Mouse (Mus musculus): ENCODE data around the gene Fscn1. TPM values are rescaled to one million over a fixed set of nuclear protein-coding genes. Genes with fewer than 3 reads are reported as not detected.

The Fscn1 gene
- polyA plus RNA-seq, 1 experiment from 2014 or later, result 520 TPM

DNA sequence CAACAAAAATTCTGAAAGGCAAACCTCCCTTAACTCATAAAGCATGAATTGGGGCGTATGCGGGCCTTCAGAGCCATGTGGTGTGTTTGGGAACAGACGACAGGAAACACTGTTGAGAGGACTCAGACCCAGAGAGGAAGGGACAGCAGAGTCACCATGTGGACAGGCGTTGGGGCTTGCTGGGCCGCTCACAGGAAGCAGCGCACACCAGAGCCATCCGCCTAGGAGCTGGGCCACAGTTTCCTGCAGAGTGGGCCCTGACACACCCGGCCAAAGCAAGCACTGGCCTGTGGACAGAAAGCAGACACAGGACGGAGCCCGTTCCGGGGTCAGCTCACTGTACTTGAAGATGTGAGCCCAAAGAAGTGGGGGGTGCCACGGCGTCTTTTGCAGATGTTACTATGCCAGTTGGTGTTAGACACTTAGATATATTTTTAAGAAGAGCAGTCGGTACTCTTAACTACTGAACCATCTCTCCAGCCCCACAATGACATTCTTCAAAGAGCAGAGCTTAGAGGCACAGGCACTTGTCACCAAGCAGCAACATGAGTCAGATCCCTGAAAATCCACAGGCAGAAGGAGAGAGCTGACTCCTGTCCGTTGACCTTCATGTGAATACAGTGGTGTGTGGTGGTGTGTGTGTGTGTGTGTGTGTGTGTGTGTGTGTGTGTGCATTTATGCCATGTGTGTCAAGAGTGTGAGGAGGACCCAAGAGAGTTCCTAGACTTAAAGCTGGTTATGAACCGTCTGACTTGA is 22.1 kb downstream of the Fscn1 start:
- no peaks in the 10 kb centered on the region for H3K36me3 ChIP-seq (replicated peaks; ENCODE audit: control insufficient read depth, insufficient read depth, low read depth, low read length)
- no peak overlapping the region for H3K4me3 ChIP-seq (ENCODE audit: low read depth, low read length)
- WGBS, result 76% methylated on average over 16 of the region's 16 CpGs
- 0 out of 2 replicates have a peak, but pooled peaks cover 2% of the 10 kb centered on the region for H3K9me3 ChIP-seq (replicated peaks; ENCODE audit: control insufficient read depth, low read length)
- H3K27ac ChIP-seq (replicated peaks; ENCODE audit: low read depth, low read length), result no peak overlapping the region
- no peaks in the 10 kb centered on the region for H3K27me3 ChIP-seq (ENCODE audit: control insufficient read depth, insufficient read depth, low read length)
- no peak for ATAC-seq (replicated peaks; ENCODE audit: insufficient number of reproducible peaks, low FRiP score, low TSS enrichment, low read depth)
- H3K4me1 ChIP-seq (ENCODE audit: control insufficient read depth, insufficient read depth, low read length), result no peaks in the 10 kb centered on the region
- DNase-seq (ENCODE audit: low spot score), result no peak
- H3K9ac ChIP-seq (replicated peaks; ENCODE audit: low read length), result no peak overlapping the region
- no peak overlapping the region for H3K4me2 ChIP-seq (ENCODE audit: low read depth, low read length)

DNA sequence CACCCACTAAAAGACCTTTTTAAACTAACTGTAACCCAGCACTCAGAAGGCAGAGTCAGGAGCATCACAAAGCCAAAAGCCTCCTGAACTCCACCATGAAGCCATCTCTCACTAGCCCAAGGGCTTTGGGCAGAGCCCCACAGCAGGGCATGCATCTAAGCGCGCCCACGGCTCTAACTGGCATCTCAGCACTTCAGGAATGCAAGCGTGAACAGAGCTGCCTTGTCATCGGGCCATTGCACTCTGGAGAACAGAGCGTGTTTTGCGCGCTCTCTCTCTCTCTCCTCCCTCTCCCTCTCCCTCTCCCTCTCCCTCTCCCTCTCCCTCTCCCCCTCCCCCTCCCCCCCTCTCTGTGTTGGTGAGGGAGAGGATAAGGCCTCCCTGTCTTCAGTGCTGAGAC is 23.0 kb downstream of the Fscn1 start:
- no peaks in the 10 kb centered on the region for H3K27me3 ChIP-seq (ENCODE audit: control insufficient read depth, insufficient read depth, low read length)
- no peaks in the 10 kb centered on the region for H3K4me1 ChIP-seq (ENCODE audit: control insufficient read depth, insufficient read depth, low read length)
- no peak for ATAC-seq (replicated peaks; ENCODE audit: insufficient number of reproducible peaks, low FRiP score, low TSS enrichment, low read depth)
- DNase-seq (ENCODE audit: low spot score), result no peak
- H3K36me3 ChIP-seq (replicated peaks; ENCODE audit: control insufficient read depth, insufficient read depth, low read depth, low read length), result no peaks in the 10 kb centered on the region
- H3K9me3 ChIP-seq (replicated peaks; ENCODE audit: control insufficient read depth, low read length), result 0 out of 2 replicates have a peak, but pooled peaks cover 2% of the 10 kb centered on the region
- H3K9ac ChIP-seq (replicated peaks; ENCODE audit: low read length), result no peak overlapping the region
- 75% methylated on average over 8 of the region's 8 CpGs for WGBS
- no peak overlapping the region for H3K4me3 ChIP-seq (ENCODE audit: low read depth, low read length)
- no peak overlapping the region for H3K27ac ChIP-seq (replicated peaks; ENCODE audit: low read depth, low read length)
- no peak overlapping the region for H3K4me2 ChIP-seq (ENCODE audit: low read depth, low read length)

DNA sequence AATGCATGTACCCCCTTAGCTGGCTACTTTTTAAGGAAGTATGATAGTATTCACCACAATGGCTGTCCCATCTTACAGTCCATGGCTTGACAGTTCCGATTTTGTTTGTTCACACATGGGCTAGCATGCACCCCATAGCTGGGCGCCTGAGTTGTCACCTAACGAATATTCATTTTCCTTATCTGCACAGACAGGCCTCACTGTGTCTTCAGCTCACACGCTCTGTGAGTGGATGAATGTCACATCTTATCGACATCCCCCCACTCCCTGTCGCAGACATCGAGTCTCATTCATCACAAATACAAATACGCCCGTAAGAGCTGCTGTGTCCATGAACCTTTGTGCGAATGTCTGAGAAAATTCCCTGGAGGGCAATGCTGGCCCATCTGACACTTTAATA is 24.1 kb downstream of the Fscn1 start:
- H3K4me3 ChIP-seq (ENCODE audit: low read depth, low read length), result no peak overlapping the region
- H3K4me1 ChIP-seq (ENCODE audit: control insufficient read depth, insufficient read depth, low read length), result no peaks in the 10 kb centered on the region
- no peak overlapping the region for H3K27ac ChIP-seq (replicated peaks; ENCODE audit: low read depth, low read length)
- DNase-seq (ENCODE audit: low spot score) (no peak), ATAC-seq (replicated peaks; ENCODE audit: insufficient number of reproducible peaks, low FRiP score, low TSS enrichment, low read depth) (no peak)
- WGBS, result 90% methylated on average over 10 of the region's 10 CpGs
- H3K9ac ChIP-seq (replicated peaks; ENCODE audit: low read length), result no peak overlapping the region
- no peaks in the 10 kb centered on the region for H3K36me3 ChIP-seq (replicated peaks; ENCODE audit: control insufficient read depth, insufficient read depth, low read depth, low read length)
- H3K4me2 ChIP-seq (ENCODE audit: low read depth, low read length), result no peak overlapping the region
- 0 out of 2 replicates have a peak, but pooled peaks cover 2% of the 10 kb centered on the region for H3K9me3 ChIP-seq (replicated peaks; ENCODE audit: control insufficient read depth, low read length)
- H3K27me3 ChIP-seq (ENCODE audit: control insufficient read depth, insufficient read depth, low read length), result no peaks in the 10 kb centered on the region

DNA sequence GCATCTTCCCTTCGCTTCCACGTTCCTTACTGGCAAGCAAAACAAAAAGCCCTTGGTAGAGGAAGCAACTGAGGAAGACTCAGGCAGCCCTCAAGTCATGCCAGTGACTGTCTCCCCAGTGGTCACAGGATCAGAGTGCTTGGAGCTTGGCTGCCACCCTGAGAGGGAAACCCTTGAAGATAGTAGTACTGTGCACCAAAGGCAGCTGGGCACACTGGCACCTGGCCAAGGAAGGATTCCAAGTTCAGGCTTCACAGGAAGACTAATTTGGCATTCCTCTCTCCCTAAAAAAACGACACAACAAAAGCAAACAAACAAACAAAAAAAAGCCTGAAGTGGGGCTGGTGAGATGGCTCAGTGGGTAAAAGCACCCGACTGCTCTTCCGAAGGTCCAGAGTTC is 28.4 kb downstream of the Fscn1 start:
- H3K36me3 ChIP-seq (replicated peaks; ENCODE audit: control insufficient read depth, insufficient read depth, low read depth, low read length), result no peaks in the 10 kb centered on the region; the same call in none of the 2 replicates
- no peak overlapping the region for H3K4me3 ChIP-seq (ENCODE audit: low read depth, low read length)
- H3K27me3 ChIP-seq (ENCODE audit: control insufficient read depth, insufficient read depth, low read length), result no peaks in the 10 kb centered on the region
- H3K4me1 ChIP-seq (ENCODE audit: control insufficient read depth, insufficient read depth, low read length), result no peaks in the 10 kb centered on the region
- 85% methylated on average over 5 of the region's 5 CpGs for WGBS
- no peak for ATAC-seq (replicated peaks; ENCODE audit: insufficient number of reproducible peaks, low FRiP score, low TSS enrichment, low read depth)
- H3K9ac ChIP-seq (replicated peaks; ENCODE audit: low read length), result no peak overlapping the region
- H3K4me2 ChIP-seq (ENCODE audit: low read depth, low read length), result no peak overlapping the region
- DNase-seq (ENCODE audit: low spot score), result no peak
- H3K27ac ChIP-seq (replicated peaks; ENCODE audit: low read depth, low read length), result no peak overlapping the region
- no peaks in the 10 kb centered on the region for H3K9me3 ChIP-seq (replicated peaks; ENCODE audit: control insufficient read depth, low read length)

DNA sequence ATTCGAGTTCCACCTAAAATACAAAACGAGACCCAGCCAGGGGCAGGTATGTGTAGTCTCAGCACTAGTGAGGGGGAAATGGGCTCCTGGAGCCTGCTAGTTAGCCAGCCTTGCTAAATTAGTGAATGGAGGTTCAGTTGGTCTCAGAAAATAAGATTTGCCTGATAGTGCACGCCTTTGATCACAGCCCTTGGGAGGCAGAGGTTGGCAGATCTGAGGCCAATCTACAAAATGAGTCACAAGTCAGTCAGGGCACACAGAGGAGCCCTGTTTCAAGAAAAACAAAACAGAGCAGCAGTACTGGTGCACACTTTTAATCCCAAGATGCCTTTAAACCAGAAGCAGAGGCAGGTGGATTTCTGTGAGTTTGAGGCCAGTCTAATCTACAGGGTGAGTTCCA is 29.0 kb downstream of the Fscn1 start:
- Histone ChIP-seq H3K4me3 (ENCODE audit: low read depth, low read length) (no peak overlapping the region), H3K27me3 (ENCODE audit: control insufficient read depth, insufficient read depth, low read length) (no peaks in the 10 kb centered on the region), H3K9me3 (replicated peaks; ENCODE audit: control insufficient read depth, low read length) (no peaks in the 10 kb centered on the region), H3K9ac (replicated peaks; ENCODE audit: low read length) (no peak overlapping the region), H3K27ac (replicated peaks; ENCODE audit: low read depth, low read length) (no peak overlapping the region), H3K36me3 (replicated peaks; ENCODE audit: control insufficient read depth, insufficient read depth, low read depth, low read length) (no peaks in the 10 kb centered on the region; the same call in none of the 2 replicates), H3K4me2 (ENCODE audit: low read depth, low read length) (no peak overlapping the region), H3K4me1 (ENCODE audit: control insufficient read depth, insufficient read depth, low read length) (no peaks in the 10 kb centered on the region)
- DNase-seq (ENCODE audit: low spot score), result no peak
- ATAC-seq (replicated peaks; ENCODE audit: insufficient number of reproducible peaks, low FRiP score, low TSS enrichment, low read depth), result no peak
- 78% methylated on average over 3 of the region's 3 CpGs for WGBS

DNA sequence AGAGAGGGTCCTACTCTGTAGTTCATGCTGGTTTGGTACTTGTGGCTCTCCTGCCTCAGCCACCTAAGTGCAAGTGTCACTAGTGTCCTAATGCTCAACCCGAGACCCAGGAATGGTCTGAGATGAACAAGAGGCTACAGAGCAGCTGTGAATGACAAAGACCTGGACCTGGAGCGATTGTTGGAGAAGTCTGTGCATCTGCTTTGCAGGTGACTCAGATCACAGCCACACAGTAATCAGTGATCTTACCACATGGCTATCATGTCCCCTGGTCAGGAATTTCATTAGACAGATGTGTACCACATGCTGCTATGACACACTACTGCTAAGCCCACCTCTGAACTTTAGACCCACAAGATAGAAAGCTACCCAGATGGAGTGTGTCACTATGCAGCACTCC is 34.6 kb downstream of the Fscn1 start:
- no peaks in the 10 kb centered on the region for H3K9me3 ChIP-seq (replicated peaks; ENCODE audit: control insufficient read depth, low read length)
- ATAC-seq (replicated peaks; ENCODE audit: insufficient number of reproducible peaks, low FRiP score, low TSS enrichment, low read depth), result no peak
- 89% methylated on average over 2 of the region's 2 CpGs for WGBS
- no peak overlapping the region for H3K4me3 ChIP-seq (ENCODE audit: low read depth, low read length)
- no peak overlapping the region for H3K4me2 ChIP-seq (ENCODE audit: low read depth, low read length)
- no peaks in the 10 kb centered on the region; the same call in none of the 2 replicates for H3K36me3 ChIP-seq (replicated peaks; ENCODE audit: control insufficient read depth, insufficient read depth, low read depth, low read length)
- H3K27me3 ChIP-seq (ENCODE audit: control insufficient read depth, insufficient read depth, low read length), result no peaks in the 10 kb centered on the region
- H3K4me1 ChIP-seq (ENCODE audit: control insufficient read depth, insufficient read depth, low read length), result 0 out of 2 replicates have a peak, but pooled peaks cover 1% of the 10 kb centered on the region
- no peak overlapping the region for H3K9ac ChIP-seq (replicated peaks; ENCODE audit: low read length)
- H3K27ac ChIP-seq (replicated peaks; ENCODE audit: low read depth, low read length), result no peak overlapping the region
- DNase-seq (ENCODE audit: low spot score), result no peak

DNA sequence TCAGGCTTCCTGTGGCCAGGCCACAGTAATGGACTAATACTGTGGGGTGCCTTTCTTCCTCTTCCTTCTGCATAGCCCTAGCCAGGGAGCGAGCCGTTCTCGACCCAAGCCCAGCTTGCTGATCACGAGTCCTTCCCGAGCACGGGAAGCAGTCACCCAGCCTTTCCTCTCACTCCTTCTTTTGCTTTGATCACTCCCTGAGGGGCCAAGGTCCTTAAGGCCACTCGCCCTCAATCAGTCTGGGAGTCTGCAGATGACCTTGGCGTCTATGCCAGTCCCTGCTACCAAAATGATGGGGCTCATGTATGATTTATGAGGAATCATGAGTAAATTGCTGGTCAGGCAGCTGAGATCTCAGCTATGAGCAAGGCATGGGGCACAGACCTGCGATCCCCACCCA is 37.4 kb downstream of the Fscn1 start:
- Histone ChIP-seq H3K4me3 (ENCODE audit: low read depth, low read length) (no peak overlapping the region), H3K9me3 (replicated peaks; ENCODE audit: control insufficient read depth, low read length) (no peaks in the 10 kb centered on the region), H3K9ac (replicated peaks; ENCODE audit: low read length) (no peak overlapping the region; the same call in 1 of the 2 replicates), H3K4me1 (ENCODE audit: control insufficient read depth, insufficient read depth, low read length) (peaks cover 7% of the 10 kb centered on the region), H3K36me3 (replicated peaks; ENCODE audit: control insufficient read depth, insufficient read depth, low read depth, low read length) (no peaks in the 10 kb centered on the region; the same call in 1 of the 2 replicates), H3K27me3 (ENCODE audit: control insufficient read depth, insufficient read depth, low read length) (no peaks in the 10 kb centered on the region), H3K4me2 (ENCODE audit: low read depth, low read length) (no peak overlapping the region), H3K27ac (replicated peaks; ENCODE audit: low read depth, low read length) (no peak overlapping the region)
- ATAC-seq (replicated peaks; ENCODE audit: insufficient number of reproducible peaks, low FRiP score, low TSS enrichment, low read depth) (no peak), DNase-seq (ENCODE audit: low spot score) (no peak)
- WGBS, result 71% methylated on average over 9 of the region's 9 CpGs

DNA sequence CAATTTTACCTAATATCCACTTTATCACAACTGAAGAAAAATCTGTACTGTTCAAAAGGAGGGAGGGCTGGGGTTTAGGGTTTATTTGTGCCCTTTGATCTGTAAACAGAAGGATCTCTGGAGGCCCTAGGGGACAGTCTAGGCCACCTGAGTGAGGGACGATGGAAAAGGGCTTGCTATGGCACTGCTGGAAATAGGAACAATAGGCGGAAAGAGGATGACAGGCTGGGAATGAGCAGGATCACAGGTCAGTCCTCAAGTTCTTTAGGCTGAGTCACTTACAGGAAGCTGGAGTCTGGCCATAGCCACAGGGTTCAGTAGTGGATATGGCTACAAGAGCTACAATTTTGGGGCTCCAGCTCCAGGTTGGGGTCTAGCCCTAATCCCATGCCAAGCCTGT is 38.0 kb downstream of the Fscn1 start:
- 47% methylated on average over 2 of the region's 2 CpGs for WGBS
- Histone ChIP-seq H3K9ac (replicated peaks; ENCODE audit: low read length) (no peak overlapping the region), H3K9me3 (replicated peaks; ENCODE audit: control insufficient read depth, low read length) (no peaks in the 10 kb centered on the region), H3K27ac (replicated peaks; ENCODE audit: low read depth, low read length) (no peak overlapping the region), H3K4me2 (ENCODE audit: low read depth, low read length) (no peak overlapping the region), H3K4me1 (ENCODE audit: control insufficient read depth, insufficient read depth, low read length) (peaks cover 7% of the 10 kb centered on the region), H3K27me3 (ENCODE audit: control insufficient read depth, insufficient read depth, low read length) (no peaks in the 10 kb centered on the region), H3K4me3 (ENCODE audit: low read depth, low read length) (no peak overlapping the region), H3K36me3 (replicated peaks; ENCODE audit: control insufficient read depth, insufficient read depth, low read depth, low read length) (no peaks in the 10 kb centered on the region; the same call in 1 of the 2 replicates)
- DNase-seq (ENCODE audit: low spot score), result no peak
- ATAC-seq (replicated peaks; ENCODE audit: insufficient number of reproducible peaks, low FRiP score, low TSS enrichment, low read depth), result no peak
